In the genomic region with DNA sequence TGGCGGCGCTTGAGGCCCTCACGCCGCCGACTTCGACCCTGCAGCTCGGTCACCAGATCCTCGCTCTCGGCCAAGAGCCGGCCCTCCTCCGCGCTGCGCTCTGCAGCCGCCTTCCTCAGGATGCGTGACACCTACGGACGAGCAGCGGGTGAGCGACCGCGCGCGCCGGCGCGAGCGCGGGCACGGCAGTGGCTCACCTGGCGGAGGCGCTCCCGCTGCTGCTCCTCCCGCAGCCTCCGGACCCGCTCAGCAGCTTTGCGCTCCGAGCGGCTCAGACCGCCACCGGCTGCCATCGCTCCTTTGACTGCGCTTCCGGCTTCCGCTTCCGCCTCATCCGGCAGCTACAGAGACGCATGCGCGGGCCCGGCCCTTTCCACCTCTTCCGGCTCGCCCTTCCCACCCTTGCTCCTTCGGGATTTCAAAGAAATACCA, we compare ENCODE assay signal across 8 mouse cellular contexts. TPM values are rescaled to one million over a fixed set of nuclear protein-coding genes. Genes with fewer than 3 reads are reported as not detected.
DNase-seq lines count a peak whose midpoint lies in the region; ATAC-seq and TF ChIP-seq lines count a peak whose summit lies in the region.

No protein-coding gene starts in this region.

- no peaks in the 10 kb centered on the region for H3K9me3 ChIP-seq in G1E (replicated peaks)
- H3K9me3 ChIP-seq in forebrain, embryonic 15.5 days = no peaks in the 10 kb centered on the region
- no peaks in the 10 kb centered on the region for H3K9me3 ChIP-seq in lung, embryonic 14.5 days (ENCODE audit: low read depth, low read length)

- DNase-seq in G1E (ENCODE audit: low spot score) = peak; percentile 89
- peak; percentile 84 for DNase-seq in cerebellum, adult 11-12 months
- DNase-seq in heart, postnatal 25 days (ENCODE audit: low spot score) = peak; percentile 74
- DNase-seq in layer of hippocampus, adult 2 months (ENCODE audit: low spot score in 2 of 2) = peak; percentile 88
- DNase-seq in lung, embryonic 14.5 days = peak; percentile 94
- peak; percentile 71 for DNase-seq in ovary, postnatal 14 days (ENCODE audit: low spot score)
- peak; percentile 79 to 88 for DNase-seq in thymus, postnatal 10 days (ENCODE audit: low spot score in 2 of 2)

- H3K27ac ChIP-seq in forebrain, embryonic 15.5 days (replicated peaks) = peak overlapping the region; percentile 86
- peak overlapping the region; percentile 86 for H3K27ac ChIP-seq in layer of hippocampus, adult 2 months
- H3K27ac ChIP-seq in lung, embryonic 14.5 days (ENCODE audit: low read depth) = peak overlapping the region; percentile 77

- ATAC-seq in G1E (ENCODE audit: extremely low read depth, insufficient number of reproducible peaks, low FRiP score, poor library complexity, severe bottlenecking) = peak; percentile 61; the same call in 1 of the 2 replicates
- peak; percentile 91 for ATAC-seq in forebrain, embryonic 15.5 days (replicated peaks)
- peak; percentile 82 for ATAC-seq in lung, embryonic 14.5 days (ENCODE audit: insufficient read depth)

- no peaks in the 10 kb centered on the region for H3K27me3 ChIP-seq in G1E (ENCODE audit: insufficient read depth, low read length)
- no peaks in the 10 kb centered on the region for H3K27me3 ChIP-seq in forebrain, embryonic 15.5 days
- no peaks in the 10 kb centered on the region for H3K27me3 ChIP-seq in lung, embryonic 14.5 days (ENCODE audit: insufficient read depth, low read length)

- H3K4me3 ChIP-seq in G1E (ENCODE audit: low read depth, low read length) = peak overlapping the region; percentile 98
- peak overlapping the region; percentile 84 for H3K4me3 ChIP-seq in forebrain, embryonic 15.5 days
- peak overlapping the region; percentile 63 for H3K4me3 ChIP-seq in layer of hippocampus, adult 2 months
- H3K4me3 ChIP-seq in lung, embryonic 14.5 days (ENCODE audit: low read depth, low read length) = peak overlapping the region; percentile 96

- intact Hi-C loops in heart, postnatal 25 days (cut with DNase I) = loop anchor here (2.0 to 5.0 kb wide), 2 partner anchors 48 to 88 kb away; a partner anchor contains a TSS

- under 1% methylated on average over 53 of the region's 53 CpGs for WGBS in forebrain, embryonic 15.5 days
- under 1% methylated on average over 53 of the region's 53 CpGs for WGBS in lung, embryonic 14.5 days

- TF ChIP-seq CTCF in G1E (IDR thresholded peaks at IDR 0.05; ENCODE audit: low read depth, low read length) = no peak
- no peak for TF ChIP-seq CTCF in layer of hippocampus, adult 2 months (conservative IDR thresholded peaks at IDR 0.05)
- no peak for TF ChIP-seq CTCF in lung, embryonic 14.5 days (IDR thresholded peaks at IDR 0.05; ENCODE audit: low read depth)

- peak overlapping the region; percentile 95 for H3K4me2 ChIP-seq in forebrain, embryonic 15.5 days (replicated peaks)
- H3K4me2 ChIP-seq in lung, embryonic 14.5 days = peak overlapping the region; percentile 99

- peak overlapping the region; percentile 71 for H3K9ac ChIP-seq in forebrain, embryonic 15.5 days (replicated peaks)
- H3K9ac ChIP-seq in lung, embryonic 14.5 days = peak overlapping the region; percentile 63

- peaks cover 80% of the 10 kb centered on the region for H3K4me1 ChIP-seq in G1E (ENCODE audit: insufficient read depth, low read depth, low read length)
- peaks cover 25% of the 10 kb centered on the region for H3K4me1 ChIP-seq in forebrain, embryonic 15.5 days
- peaks cover 3% of the 10 kb centered on the region for H3K4me1 ChIP-seq in lung, embryonic 14.5 days (ENCODE audit: insufficient read depth)

- peaks cover 89% of the 10 kb centered on the region for H3K36me3 ChIP-seq in G1E (replicated peaks)
- peaks cover 58% of the 10 kb centered on the region for H3K36me3 ChIP-seq in forebrain, embryonic 15.5 days
- H3K36me3 ChIP-seq in lung, embryonic 14.5 days (ENCODE audit: insufficient read depth) = peaks cover 69% of the 10 kb centered on the region

RNA-seq across cellular contexts. Expression of a gene that starts 0.3 kb away (rescaled TPM):
- total RNA-seq in G1E (2014; fragmentation: Nextera tagmentation) (28.9 and 35.3 TPM in 2 replicates), G1E (2017) (74.5 and 96.2 TPM in 2 replicates)
- 169 and 256 TPM in 2 replicates for polyA plus RNA-seq in G1E (2012)
- polyA plus RNA-seq in forebrain, embryonic 15.5 days (2015; fragmentation: Nextera tagmentation; extraction: Ambion mirVana) = 51.4 and 53.1 TPM in 2 replicates
- total RNA-seq in heart, postnatal 25 days (2021) = 1 to 10 TPM; 7.7 to 8.3 TPM
- 10 to 100 TPM; 42.9 to 46.4 TPM for total RNA-seq in layer of hippocampus, adult 2 months (2021)
- polyA plus RNA-seq in lung, embryonic 14.5 days (2014; fragmentation: Nextera tagmentation; extraction: Ambion mirVana) = 26.1 and 33.1 TPM in 2 replicates

RNA-seq across cellular contexts. Expression of a gene that starts 7.0 kb away (rescaled TPM):
- total RNA-seq in G1E (2014; fragmentation: Nextera tagmentation) (29.0 and 43.1 TPM in 2 replicates), G1E (2017) (102 and 119 TPM in 2 replicates)
- 129 and 146 TPM in 2 replicates for polyA plus RNA-seq in G1E (2012)
- 167 and 174 TPM in 2 replicates for polyA plus RNA-seq in forebrain, embryonic 15.5 days (2015; fragmentation: Nextera tagmentation; extraction: Ambion mirVana)
- total RNA-seq in heart, postnatal 25 days (2021) = 10 to 100 TPM; 54.2 to 59.3 TPM
- 100 to 1,000 TPM; 128 to 142 TPM for total RNA-seq in layer of hippocampus, adult 2 months (2021)
- polyA plus RNA-seq in lung, embryonic 14.5 days (2014; fragmentation: Nextera tagmentation; extraction: Ambion mirVana) = 95.3 and 99.5 TPM in 2 replicates

RNA-seq across cellular contexts. Expression of a gene that starts 8.7 kb away (rescaled TPM):
- 16.3 and 17.5 TPM in 2 replicates for total RNA-seq in G1E (2014; fragmentation: Nextera tagmentation)
- total RNA-seq in G1E (2017) = 18.9 and 21.9 TPM in 2 replicates
- polyA plus RNA-seq in G1E (2012) = 29.2 and 38.9 TPM in 2 replicates
- polyA plus RNA-seq in forebrain, embryonic 15.5 days (2015; fragmentation: Nextera tagmentation; extraction: Ambion mirVana) = 42.1 and 44.1 TPM in 2 replicates
- total RNA-seq in heart, postnatal 25 days (2021) = 10 to 100 TPM; 38.7 to 42.1 TPM
- total RNA-seq in layer of hippocampus, adult 2 months (2021) = 10 to 100 TPM; 71.6 to 80.3 TPM
- polyA plus RNA-seq in lung, embryonic 14.5 days (2014; fragmentation: Nextera tagmentation; extraction: Ambion mirVana) = 25.3 and 28.6 TPM in 2 replicates

RNA-seq across cellular contexts. Expression of a gene that starts 16.4 kb away (rescaled TPM):
- total RNA-seq in G1E (2014; fragmentation: Nextera tagmentation) (1.9 and 2.6 TPM in 2 replicates), G1E (2017) (0.58 TPM in 1 of 2 replicates, not detected in the other)
- 3.2 and 3.8 TPM in 2 replicates for polyA plus RNA-seq in G1E (2012)
- polyA plus RNA-seq in forebrain, embryonic 15.5 days (2015; fragmentation: Nextera tagmentation; extraction: Ambion mirVana) = 0.51 and 0.65 TPM in 2 replicates
- not detected for total RNA-seq in heart, postnatal 25 days (2021)
- total RNA-seq in layer of hippocampus, adult 2 months (2021) = 1 to 10 TPM; 1.3 to 1.7 TPM
- polyA plus RNA-seq in lung, embryonic 14.5 days (2014; fragmentation: Nextera tagmentation; extraction: Ambion mirVana) = 0.89 and 1.3 TPM in 2 replicates

RNA-seq across cellular contexts. Expression of a gene that starts 18.9 kb away (rescaled TPM):
- total RNA-seq in G1E (2014; fragmentation: Nextera tagmentation) (14.7 and 14.8 TPM in 2 replicates), G1E (2017) (1.0 and 1.5 TPM in 2 replicates)
- polyA plus RNA-seq in G1E (2012) = 1.9 and 2.4 TPM in 2 replicates
- 30.9 and 35.3 TPM in 2 replicates for polyA plus RNA-seq in forebrain, embryonic 15.5 days (2015; fragmentation: Nextera tagmentation; extraction: Ambion mirVana)
- 1 to 10 TPM; 1.6 to 2.3 TPM for total RNA-seq in heart, postnatal 25 days (2021)
- total RNA-seq in layer of hippocampus, adult 2 months (2021) = 1 to 10 TPM; 1.3 to 1.8 TPM
- polyA plus RNA-seq in lung, embryonic 14.5 days (2014; fragmentation: Nextera tagmentation; extraction: Ambion mirVana) = 29.0 and 29.8 TPM in 2 replicates

Comparison
In these comparisons a context has a peak if more than half of its experiments do, and no peak if none do; other contexts are left out.
1. Peak in every context shown above with its lines: DNase-seq, ATAC-seq, H3K4me3 ChIP-seq and H3K27ac ChIP-seq.